Mouse (Mus musculus): ENCODE measurements around the gene Creb3l2.

Gene Creb3l2

DNA sequence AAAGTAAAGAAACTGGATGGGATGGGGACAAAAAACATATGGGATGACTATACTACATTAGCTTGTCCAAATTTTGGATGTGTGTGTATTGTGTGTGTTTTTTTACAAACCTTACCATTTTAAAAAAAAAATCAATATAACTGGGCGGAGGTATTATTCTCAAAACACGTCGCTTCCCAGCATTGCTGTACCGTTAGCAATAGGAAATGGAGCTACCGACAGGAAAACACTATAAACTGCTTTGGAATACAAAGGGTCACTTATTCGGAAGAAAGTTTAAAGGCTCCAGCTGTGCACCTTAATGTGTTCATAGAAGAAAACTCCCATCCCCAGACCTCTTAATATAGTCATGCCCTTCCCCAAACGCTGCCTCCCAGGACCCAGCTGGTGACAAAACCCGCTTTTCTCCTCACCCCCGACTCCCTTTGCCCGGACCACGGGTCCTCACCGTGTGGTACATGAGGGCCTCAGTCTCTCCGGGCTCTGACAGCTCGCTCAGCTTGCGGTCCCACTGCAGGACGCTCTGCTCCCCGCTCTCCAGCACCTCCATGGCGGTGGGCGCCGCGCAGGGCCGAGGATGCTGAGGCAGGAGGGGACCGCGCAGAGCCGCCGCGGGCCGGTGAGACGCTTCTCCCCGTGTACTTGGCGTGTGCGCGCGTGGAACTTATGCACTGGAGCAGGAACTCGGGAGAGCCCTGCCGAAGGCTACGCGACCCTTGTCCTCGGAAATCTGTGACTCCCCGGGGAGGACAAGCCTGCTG lies 515 bp downstream of the Creb3l2 start:
- DNase-seq = peak in 1 of 2 experiments; percentile 45

DNA sequence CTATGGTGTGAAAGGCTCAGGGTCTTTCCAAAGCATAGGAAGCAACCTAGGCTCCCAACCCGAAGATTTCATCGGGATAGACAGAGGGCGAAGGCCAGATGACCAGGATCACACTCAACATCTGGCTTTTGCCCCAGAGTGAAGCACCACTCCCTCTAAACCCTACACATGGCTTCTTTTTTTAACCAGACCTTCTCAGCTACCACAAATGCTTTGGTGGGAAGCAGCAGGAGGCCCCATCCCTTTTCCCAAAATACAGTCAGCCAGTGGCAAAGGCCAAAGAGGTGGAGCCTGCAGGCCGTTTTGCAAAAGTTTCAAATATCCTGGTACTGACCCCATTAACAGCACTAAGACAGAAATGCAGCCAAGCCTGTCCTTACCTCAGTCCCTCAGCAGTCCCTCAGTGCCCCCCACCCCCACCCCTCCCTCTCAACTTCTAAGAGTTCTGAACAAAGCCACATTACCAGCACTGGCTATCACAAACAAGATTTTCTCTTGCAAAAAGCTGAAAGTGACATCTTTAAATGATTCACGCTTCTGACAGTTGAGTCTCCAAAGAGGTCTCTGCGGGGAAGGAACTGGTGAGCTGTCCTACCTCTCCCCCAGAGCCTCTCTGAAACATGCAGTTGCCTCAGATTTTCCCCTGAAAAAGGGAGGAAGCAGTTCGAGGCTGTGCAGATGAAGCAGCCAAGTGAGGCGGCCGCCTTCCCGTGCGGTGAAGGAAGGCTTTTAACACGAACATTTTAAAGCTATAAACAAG lies 1.3 kb downstream of the Creb3l2 start:
- DNase-seq = no peak

DNA sequence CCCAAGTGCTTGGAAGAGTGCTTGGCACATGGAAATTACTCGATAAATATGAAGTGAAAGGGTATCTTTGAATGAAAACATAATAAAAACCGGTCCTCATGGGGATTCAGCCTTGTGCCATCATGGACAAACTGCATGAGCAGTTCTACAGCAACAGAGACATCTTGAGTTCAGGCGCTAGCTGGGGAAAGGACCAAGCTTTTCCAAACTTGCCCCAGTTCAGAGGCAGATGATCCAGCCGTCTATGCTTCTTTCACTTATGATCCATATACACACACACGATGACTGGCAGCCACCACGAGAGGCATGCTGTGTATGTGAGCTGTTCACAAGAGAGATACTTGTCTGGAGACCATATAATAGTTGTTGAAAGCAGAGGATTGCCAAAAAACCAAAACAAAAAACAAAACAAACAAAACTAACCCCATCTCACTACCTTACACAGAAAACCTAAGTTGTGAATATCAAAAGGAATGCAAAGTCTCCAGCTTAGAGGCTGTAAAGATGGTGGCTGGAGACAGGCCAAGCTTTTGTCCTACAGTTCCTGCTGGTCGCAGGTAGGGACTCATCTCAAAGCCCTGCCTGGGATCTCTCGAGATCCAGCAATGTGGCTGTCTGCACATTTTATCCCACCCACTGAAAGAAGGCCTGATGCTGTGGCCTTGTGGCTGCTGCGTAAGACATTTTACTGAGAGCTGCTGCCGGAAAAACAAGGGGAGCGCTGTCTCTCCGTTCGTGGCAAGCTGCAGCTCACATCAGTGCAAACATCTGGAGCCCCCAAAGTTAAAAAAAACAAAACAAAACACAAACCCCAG lies 2.1 kb downstream of the Creb3l2 start:
- DNase-seq = no peak

DNA sequence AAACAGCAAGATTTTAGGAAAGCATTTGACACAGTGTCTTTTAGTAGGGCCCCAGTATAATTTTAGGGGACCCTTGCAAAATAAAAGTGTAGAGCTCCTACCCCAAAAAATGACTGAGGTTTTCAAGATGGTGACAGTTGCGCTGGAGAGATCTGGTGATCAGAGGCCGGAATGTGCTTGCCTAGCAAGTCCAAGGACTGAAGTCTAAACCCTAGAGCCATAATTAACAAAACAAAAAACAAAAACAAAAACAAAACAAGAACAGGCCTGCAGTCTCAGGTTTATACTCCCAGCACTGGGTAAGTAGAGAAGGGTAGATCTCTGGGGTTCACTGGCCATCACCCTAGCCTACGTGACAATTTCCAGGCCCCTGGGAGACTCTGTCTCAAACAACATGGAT lies 3.4 kb downstream of the Creb3l2 start:
- DNase-seq = no peak

DNA sequence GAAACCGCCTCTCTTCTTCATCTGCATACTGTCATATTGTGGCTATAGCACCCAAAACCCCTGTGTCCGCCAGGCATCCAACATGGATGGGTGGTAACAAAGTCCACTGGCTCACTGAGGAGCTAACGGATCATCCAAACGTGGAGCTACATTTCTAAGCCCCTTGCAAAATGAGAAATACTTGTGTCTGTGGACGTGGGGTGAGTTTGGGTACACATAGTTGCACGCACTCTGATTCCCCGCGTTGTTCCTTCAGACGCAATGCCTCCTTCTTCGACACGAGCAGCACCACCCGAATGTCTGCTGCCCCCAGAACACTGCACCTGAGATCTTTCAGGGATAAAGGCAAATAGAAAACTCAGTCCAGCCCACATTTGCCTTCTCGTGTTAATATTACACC lies 4.9 kb downstream of the Creb3l2 start:
- DNase-seq = no peak

DNA sequence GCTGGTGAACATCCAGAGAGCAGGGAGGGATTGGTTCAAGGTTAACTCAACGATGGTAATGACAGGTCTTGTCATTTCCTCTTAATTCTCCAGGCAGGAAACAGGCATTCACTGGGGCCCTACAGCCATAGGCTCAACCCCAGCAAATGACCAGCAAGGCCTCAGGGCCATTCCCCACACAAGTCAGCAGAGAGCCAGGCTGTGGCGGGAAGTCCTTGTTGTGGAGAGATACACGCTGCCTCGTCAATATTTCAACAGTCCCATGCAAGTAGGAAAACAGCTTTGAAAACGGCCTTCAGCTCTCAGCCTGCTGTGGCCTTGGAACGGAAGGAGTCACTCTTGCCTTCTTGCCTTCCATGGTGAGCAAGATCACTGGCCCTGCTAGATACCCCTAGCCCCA lies 6.6 kb downstream of the Creb3l2 start:
- no peak for DNase-seq

DNA sequence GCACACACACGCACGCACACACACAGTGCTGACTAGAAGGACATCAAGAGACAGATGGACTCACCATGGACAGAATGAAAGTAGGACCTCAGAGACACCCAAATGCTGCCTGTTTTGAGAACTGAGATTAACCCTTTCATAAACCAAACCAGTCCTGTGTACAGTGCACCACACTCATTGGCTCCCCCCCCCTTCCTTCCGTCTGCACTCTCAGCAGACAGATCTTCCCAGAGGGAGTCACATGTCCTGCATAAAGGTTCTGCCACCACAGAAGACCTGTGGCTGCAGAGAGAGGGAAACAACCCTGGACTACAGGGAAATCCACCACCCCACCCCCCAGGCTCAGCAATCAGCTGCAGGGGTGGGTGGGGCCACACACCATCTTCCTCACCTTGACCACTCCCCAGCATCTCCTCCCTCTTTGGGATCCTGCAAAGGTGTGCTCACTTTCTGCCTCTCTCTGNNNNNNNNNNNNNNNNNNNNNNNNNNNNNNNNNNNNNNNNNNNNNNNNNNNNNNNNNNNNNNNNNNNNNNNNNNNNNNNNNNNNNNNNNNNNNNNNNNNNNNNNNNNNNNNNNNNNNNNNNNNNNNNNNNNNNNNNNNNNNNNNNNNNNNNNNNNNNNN lies 12.0 kb downstream of the Creb3l2 start:
- no peak for DNase-seq

DNA sequence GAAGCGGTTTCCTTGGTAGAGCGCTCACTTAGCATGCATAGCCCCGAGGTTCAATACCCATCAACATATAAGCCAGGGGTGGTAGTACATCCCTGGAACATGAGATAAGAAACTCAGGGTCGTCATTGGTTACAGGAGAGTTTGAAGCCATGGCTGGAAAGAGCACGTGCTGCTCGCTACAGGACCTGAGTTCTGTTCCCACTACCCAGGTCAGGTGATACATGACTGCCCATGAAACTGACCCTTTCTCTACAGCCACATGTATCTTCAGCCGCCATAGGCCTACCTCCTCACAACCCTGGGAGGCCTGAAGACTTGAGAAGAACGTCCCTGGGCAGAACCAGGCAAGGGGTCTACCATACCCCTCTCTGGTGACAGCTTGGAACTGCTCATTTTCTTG lies 13.0 kb downstream of the Creb3l2 start:
- DNase-seq = no peak

DNA sequence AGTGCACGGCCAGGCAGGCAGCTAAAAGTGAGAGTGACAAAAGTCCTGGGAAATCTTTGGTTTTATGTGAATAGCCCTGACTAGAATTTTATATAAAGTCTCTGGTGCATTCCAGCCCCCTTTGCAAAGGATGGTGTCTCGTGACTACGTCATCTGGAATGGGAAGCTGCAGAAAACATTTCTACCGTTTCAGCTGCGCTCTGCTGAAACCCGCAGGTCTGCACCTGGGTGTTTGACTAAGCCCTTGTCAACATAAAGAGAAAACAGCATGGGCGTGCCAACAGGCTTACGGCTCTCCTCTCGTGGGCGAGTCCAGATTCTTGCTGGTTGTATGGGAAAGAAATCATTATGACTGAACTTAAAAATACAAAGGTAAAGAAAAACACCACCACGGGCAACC lies 13.9 kb downstream of the Creb3l2 start:
- no peak for DNase-seq

DNA sequence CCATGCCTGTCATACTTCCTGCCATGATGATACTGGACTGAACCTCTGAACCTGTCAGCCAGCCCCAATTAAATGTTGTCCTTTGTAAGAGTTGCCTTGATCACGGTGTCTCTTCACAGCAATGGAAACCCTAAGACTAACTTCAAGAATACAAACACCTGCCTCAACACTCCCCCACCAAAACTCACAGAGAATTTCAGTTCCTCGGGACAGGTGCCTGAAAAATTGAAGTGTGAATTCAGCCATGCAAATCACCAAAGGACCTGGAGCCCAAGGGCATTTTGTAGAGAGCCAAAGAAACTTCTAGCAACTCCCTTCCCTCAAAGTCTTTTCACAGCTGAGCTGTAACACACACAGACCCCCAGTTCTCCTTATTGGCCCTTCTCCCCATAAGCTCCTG lies 15.3 kb downstream of the Creb3l2 start:
- DNase-seq = no peak

DNA sequence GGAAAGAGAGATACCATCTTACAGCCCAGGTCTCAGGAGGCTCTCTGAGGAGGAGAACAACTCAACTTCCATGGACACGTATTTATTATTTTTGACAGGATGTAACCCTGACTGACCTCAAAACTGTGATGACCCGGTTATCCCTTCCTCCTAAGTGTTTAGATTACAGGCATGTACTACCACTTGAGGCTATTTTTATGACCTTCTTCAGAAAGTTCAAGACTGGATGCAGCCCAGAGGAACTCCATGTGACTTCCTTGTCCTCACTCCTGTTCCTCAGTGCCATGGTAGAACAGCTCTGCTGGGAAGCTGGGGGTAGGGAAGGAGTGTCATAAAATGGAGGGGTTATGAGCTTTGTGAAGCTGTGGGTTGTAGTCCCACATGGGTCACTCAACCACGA lies 16.1 kb downstream of the Creb3l2 start:
- no peak for DNase-seq

DNA sequence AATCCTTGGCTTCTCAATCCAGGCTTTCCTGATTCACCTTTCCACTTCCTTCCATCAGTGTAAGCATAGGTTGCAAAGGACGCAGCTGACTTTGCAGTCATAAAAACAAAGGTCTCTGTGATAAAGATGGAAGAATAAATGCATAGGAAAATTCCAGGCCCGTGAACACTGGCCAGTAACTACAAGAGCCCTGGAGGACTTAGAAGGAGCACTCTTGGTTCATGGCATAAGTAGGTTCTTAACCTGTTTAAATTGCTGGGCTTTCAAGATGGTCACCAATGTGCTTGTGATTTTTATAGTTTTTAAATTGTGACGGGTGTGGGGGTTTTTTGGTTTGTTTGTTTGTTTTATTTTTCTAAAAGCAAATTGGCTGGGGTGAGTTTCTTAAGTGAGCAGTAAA lies 16.9 kb downstream of the Creb3l2 start:
- DNase-seq = no peak

DNA sequence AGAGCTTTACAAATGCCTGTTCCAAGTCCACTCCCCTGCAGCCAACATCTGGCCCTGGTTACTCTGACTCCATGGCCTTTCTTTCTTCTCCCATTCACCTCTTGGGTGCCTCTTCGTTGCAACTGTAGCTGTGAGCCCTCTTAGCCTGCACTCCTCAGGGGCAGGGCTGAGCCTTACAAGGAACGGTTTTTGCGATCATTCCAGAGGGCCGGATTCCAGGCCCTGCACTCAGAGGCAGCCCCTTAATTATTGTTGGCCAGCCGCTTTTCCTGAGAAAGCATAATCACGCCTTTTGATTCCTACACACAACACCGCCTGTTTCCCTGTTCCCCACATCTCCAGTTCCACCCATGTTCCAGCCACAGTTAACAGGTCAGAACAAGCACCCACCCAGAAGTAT lies 17.6 kb downstream of the Creb3l2 start:
- DNase-seq = no peak

DNA sequence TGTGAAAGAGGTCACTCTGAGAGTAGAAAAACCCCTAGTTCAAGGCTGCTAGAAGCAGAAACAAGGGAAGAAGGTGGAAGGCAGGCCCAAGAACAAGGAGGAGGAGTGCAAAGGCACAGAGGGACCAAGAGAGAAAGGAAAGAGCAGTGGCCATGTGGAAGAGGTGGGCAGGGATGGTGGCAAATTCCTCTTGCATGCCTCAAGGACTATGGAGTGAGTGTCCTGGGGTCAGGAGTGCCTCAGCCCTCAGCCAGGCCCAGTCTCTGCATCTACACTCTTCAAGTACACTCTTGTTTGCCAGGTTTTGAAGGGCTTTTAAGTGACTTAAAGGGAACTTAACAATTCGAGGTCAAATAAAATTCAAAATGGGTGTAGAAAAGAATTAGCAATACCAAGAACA lies 18.6 kb downstream of the Creb3l2 start:
- DNase-seq = peak; percentile 72 to 80

DNA sequence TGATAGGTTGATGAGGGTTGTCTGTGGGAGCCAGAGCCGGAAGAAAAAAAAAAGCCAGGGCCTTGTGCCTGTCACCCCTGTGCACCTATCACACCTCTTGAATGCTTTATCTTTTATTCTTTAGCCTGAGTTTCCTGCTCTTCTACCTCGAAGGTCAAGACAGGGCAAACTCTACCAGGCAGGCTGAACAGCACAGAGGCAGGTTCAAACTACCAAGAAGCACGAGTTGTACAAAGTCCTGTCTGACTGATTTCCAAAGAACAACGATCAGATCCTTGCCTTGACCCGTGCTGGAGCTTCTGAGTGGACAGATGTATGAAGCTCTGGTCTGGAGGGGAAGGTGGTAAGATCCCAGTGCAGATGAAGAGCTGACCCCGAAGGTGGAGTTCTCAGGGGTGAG lies 20.8 kb downstream of the Creb3l2 start:
- no peak for DNase-seq

DNA sequence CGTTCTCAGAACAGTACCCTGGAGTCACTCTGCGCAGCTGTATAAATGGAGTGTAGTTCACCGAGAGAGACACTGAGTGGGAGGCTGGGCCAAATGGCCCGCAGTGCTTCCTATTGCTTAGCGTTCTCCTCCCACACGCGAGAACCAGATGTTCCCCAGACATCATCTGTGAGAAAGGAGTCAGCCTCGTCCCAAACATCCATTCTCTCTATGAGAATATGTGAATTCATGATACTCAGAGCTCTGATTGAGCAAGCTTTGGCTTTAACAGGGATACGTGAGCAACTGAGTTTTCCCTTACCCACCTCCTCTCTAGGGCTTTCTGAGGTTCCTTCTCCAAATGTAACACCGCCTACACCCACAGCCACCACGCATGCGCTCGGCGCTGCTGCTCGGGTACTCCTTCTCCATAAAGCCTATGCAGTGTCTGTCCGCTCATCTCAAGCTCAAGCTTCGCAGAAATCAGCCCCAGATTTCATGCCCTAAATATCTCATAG lies 22.5 kb downstream of the Creb3l2 start:
- DNase-seq = no peak

DNA sequence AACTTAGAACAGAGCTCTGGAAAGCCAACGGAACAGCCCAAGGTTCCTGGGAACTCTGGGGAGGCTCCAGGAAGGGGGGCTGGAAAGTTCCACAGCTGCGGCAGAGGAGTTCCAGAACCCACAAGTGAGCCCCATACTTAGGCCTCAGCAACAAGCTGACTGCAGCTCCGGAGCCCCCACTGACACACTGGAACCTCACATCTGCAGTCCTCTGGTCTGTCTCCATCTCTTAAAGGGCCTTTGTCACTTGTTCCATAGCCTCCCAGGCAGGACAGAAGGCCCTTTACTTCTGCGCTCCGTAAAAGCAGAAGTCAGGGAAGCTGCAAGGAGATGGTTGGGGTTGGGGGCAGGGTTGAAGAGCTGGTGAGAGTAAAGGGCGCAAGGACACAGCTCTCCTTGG lies 23.0 kb downstream of the Creb3l2 start:
- DNase-seq = no peak

DNA sequence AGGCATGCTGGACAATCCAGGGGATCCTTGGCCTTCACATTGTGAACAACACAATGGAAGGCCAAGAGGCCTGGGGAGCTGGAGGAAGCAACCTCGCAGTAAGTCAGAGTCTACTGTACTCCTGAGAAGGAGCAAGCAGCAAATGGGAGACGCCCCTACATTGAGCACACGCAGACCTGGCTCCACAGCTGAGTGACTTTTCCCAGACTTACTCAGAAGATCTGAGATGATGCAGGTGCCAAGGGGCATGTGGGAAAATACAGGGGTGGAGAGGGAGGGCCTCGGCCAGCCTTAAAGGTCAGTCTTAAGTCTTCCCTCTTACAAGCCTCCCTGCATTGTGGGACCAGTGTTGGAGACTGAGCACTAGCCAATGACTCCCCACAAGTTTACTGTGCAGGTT lies 25.2 kb downstream of the Creb3l2 start:
- DNase-seq = no peak

DNA sequence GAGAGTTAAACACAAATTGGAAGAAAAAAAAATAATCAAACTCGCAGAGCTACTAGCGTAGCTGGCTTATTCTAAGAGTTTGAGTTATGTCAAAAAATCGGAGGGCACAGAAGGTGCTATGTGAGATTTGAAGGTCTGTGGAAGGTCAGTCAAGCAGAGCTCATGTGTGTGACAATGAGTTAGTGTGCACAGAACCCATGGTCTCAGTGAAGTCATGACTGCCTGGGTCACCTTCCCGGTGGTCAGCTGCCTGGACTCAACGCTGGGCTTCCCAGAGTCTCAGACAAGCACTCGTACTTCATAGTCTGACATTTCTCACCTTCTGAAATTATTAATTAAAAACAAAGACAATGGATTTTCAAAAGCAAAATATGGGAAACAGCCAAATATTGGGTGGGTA lies 26.4 kb downstream of the Creb3l2 start:
- DNase-seq = no peak

DNA sequence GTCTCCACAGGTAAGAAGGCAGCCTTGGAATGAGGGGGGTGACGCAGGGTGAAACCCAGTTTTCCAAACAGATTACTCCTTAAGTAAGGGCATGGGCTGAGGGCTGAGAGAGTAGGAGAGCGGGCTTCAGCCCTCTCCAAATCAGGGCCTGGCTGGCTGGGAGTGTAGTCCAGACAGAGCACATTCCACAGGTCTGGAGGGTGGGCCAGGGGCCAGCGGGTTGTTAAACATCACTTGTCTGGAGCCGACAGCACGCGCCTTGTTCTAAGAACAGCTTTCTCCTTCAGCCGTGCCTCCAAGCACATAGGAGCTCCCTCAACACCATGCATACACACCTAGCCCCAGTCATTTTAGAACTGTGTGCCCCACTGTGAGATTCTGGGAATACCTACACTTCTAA lies 26.9 kb downstream of the Creb3l2 start:
- peak; percentile 80 to 84 for DNase-seq

DNA sequence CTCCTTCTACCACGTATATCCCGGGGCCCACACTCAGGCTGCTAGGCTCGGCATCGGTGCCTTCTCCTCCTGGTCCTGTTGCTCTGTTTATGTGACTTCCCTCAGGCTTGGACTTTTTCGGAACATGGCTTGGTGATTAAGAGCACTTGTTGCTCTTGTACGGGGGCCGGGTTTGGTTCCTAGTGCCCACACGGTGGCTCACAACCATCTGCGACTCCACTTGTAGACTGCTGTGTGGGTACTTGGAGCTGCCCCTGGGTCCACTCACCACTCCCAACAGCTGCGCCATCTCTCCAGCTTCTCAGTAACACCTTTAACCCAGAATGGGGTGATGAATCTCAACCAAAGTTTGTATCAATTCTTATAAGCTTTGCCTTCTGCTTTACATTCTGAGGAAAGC lies 27.4 kb downstream of the Creb3l2 start:
- no peak for DNase-seq

DNA sequence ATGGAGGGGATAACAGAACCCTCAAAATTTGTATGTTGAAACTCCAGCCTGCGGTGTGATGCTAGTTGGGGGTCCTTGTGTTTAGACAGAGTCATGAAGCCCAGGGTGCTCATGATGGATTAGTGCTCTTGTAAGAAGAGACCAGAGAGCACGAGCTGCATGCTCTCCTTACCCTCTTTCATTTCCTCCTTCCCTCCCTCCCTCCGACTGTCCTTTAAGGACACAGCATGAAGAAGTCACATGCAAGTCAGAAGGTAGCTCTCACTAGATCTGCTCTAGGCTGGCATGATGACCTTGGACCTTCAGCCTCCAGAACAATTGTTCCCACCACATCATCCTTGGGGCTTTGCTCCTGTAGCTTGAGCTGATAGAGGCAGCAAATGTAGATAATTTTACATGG lies 30.2 kb downstream of the Creb3l2 start:
- DNase-seq = no peak

DNA sequence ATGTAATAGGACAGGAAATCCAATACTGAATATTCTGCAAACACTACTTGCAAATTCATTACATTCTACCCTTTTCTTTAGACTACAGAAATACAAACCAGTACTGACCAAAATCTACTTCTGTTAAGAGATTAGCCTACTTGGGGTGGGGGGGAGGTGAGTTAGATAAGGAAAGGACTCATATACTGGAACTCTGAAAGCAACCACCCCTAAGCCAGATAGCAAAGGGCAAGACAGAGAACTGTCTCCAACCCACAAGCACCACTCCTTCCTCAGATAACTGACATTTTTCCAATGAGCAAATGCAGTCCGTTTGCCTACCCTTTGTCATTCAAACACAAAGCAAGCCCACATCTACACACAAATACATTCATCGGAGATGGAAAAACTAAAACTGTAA lies 32.1 kb downstream of the Creb3l2 start:
- no peak for DNase-seq

Data from lung, adult 18-20 months (tissue).